Mouse (Mus musculus): Measurements from ENCODE around the gene Mprip. TPM values are rescaled to one million over a fixed set of nuclear protein-coding genes. Genes with fewer than 3 reads are reported as not detected.

Mprip gene
- polyA plus RNA-seq, 2 experiments, result 87.1 to 122 TPM

DNA sequence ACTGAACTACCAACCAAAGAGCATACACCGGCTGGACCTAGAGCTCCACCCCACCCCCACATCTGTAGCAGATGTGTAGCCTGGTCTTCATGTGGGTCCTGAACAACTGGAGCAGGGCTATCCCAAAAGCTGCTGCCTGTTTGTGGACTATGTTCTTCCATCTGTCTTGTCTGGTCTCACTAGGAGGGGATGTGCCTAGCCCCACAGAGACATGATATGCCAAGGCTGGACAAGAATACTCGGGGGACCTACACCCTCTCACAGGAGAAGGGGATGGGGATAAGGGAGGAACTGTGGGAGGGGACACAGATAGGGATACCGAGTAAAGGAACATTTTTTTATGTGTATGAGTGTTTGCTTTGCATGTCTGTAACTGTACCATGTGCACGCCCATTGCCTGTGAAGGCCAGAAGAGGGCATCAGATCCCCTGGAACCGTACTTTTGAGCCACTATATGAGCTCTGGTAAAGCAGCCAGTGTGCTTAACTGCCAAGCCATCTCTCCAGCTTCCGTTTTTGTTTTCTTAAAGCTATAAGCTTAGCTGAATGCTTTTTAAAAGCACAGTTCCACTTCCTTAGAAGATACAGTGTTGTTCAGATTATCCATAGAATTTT, 37.0 kb upstream of the Mprip start:
- Histone ChIP-seq H3K36me3 (ENCODE audit: control insufficient read depth, insufficient read depth, low read length) (no peaks in the 10 kb centered on the region), H3K4me1 (ENCODE audit: control insufficient read depth, insufficient read depth, low read length) (no peaks in the 10 kb centered on the region), H3K9ac (ENCODE audit: low read depth, low read length, severe bottlenecking) (no peak overlapping the region), H3K4me2 (replicated peaks; ENCODE audit: low read depth, low read length, severe bottlenecking) (no peak overlapping the region), H3K27ac (replicated peaks; ENCODE audit: low read depth, low read length) (no peak overlapping the region), H3K9me3 (ENCODE audit: control insufficient read depth, low read length) (no peaks in the 10 kb centered on the region), H3K4me3 (replicated peaks; ENCODE audit: low read length) (no peak overlapping the region), H3K27me3 (ENCODE audit: control insufficient read depth, insufficient read depth, low read length) (no peaks in the 10 kb centered on the region)
- DNase-seq (ENCODE audit: low spot score) (peak; percentile 76), ATAC-seq (ENCODE audit: low FRiP score, low read depth) (peak; percentile 63; the same call in 1 of the 2 replicates)
- no peak for TF ChIP-seq POLR2A (IDR thresholded peaks at IDR 0.05; ENCODE audit: borderline replicate concordance, extremely low read depth, insufficient read depth, insufficient read length)
- 43% methylated on average over 6 of the region's 6 CpGs for WGBS

DNA sequence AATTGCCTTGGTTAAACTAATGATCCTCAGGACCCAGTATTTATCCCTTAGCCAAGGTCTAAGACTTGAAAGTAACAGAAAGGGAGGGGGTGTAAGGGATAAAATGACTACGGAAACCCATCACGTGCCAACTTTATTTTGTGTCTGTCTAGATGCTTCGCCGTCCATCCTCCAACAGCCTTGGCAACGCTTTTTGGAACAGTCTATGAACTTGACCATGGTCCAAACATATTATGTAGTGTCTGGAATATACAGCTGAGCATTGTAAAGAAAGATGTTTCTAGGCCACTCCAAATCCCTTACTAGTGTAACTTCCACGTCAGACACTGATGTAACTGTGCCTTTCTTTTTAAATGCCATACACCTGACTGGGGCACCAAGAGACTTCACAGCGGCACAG, 34.9 kb upstream of the Mprip start:
- WGBS, result 79% methylated on average over 7 of the region's 7 CpGs
- DNase-seq (ENCODE audit: low spot score) (no peak), ATAC-seq (ENCODE audit: low FRiP score, low read depth) (no peak)

DNA sequence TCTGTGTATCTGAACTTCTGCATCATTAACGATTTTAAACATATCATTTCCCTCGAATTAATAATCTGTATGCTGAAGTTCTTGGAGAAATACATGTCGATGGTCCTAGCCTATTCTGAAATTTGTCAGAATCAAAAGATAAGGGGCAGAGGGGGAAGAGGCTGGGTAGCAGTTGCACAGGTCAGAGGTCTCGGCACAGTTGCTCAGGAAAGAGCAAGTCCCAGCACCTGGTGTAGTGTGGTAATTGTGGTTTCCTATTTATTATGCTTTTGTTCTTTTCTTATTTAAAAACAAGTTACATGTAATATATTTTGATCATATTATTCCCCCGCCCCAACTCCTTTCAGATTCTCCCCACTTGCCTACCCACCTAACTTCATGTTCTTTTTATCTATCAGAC, 32.9 kb upstream of the Mprip start:
- no peak for TF ChIP-seq POLR2A (IDR thresholded peaks at IDR 0.05; ENCODE audit: borderline replicate concordance, extremely low read depth, insufficient read depth, insufficient read length)
- Histone ChIP-seq H3K4me2 (replicated peaks; ENCODE audit: low read depth, low read length, severe bottlenecking) (no peak overlapping the region), H3K27me3 (ENCODE audit: control insufficient read depth, insufficient read depth, low read length) (no peaks in the 10 kb centered on the region), H3K27ac (replicated peaks; ENCODE audit: low read depth, low read length) (no peak overlapping the region), H3K4me1 (ENCODE audit: control insufficient read depth, insufficient read depth, low read length) (no peaks in the 10 kb centered on the region), H3K36me3 (ENCODE audit: control insufficient read depth, insufficient read depth, low read length) (no peaks in the 10 kb centered on the region), H3K9ac (ENCODE audit: low read depth, low read length, severe bottlenecking) (no peak overlapping the region), H3K4me3 (replicated peaks; ENCODE audit: low read length) (no peak overlapping the region), H3K9me3 (ENCODE audit: control insufficient read depth, low read length) (no peaks in the 10 kb centered on the region)
- DNase-seq (ENCODE audit: low spot score), result no peak
- no peak for ATAC-seq (ENCODE audit: low FRiP score, low read depth)
- 80% methylated on average over 5 of the region's 5 CpGs for WGBS

More for the DNA sequence above, 34.9 kb upstream of the Mprip start:
- Histone ChIP-seq H3K36me3 (ENCODE audit: control insufficient read depth, insufficient read depth, low read length) (no peaks in the 10 kb centered on the region), H3K27me3 (ENCODE audit: control insufficient read depth, insufficient read depth, low read length) (no peaks in the 10 kb centered on the region), H3K9ac (ENCODE audit: low read depth, low read length, severe bottlenecking) (no peak overlapping the region), H3K4me2 (replicated peaks; ENCODE audit: low read depth, low read length, severe bottlenecking) (no peak overlapping the region), H3K4me3 (replicated peaks; ENCODE audit: low read length) (no peak overlapping the region), H3K27ac (replicated peaks; ENCODE audit: low read depth, low read length) (no peak overlapping the region), H3K4me1 (ENCODE audit: control insufficient read depth, insufficient read depth, low read length) (no peaks in the 10 kb centered on the region), H3K9me3 (ENCODE audit: control insufficient read depth, low read length) (no peaks in the 10 kb centered on the region)
- TF ChIP-seq POLR2A (IDR thresholded peaks at IDR 0.05; ENCODE audit: borderline replicate concordance, extremely low read depth, insufficient read depth, insufficient read length), result no peak

DNA sequence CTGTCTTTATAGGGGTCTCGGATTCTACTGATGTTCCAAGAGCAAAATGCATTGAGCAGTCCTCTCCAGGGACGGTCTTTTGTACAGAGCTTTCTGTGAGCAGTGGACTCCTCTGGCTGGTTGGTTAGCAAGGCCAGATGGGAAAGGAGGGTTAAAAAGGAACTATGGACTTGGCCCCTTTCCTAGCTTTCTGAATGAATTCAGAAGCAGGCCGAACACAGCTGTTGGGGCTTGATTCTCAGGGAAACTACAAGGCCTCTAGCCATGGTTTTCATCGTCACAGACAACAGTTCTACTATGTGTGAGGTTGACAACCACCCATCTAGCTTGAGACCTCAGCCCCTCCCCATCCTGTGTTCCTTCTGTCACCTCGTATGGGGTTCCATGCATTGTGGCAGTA, 31.2 kb upstream of the Mprip start:
- Histone ChIP-seq H3K36me3 (ENCODE audit: control insufficient read depth, insufficient read depth, low read length) (no peaks in the 10 kb centered on the region), H3K9me3 (ENCODE audit: control insufficient read depth, low read length) (no peaks in the 10 kb centered on the region), H3K4me3 (replicated peaks; ENCODE audit: low read length) (no peak overlapping the region), H3K27ac (replicated peaks; ENCODE audit: low read depth, low read length) (no peak overlapping the region), H3K4me2 (replicated peaks; ENCODE audit: low read depth, low read length, severe bottlenecking) (no peak overlapping the region), H3K4me1 (ENCODE audit: control insufficient read depth, insufficient read depth, low read length) (no peaks in the 10 kb centered on the region), H3K9ac (ENCODE audit: low read depth, low read length, severe bottlenecking) (no peak overlapping the region), H3K27me3 (ENCODE audit: control insufficient read depth, insufficient read depth, low read length) (no peaks in the 10 kb centered on the region)
- TF ChIP-seq POLR2A (IDR thresholded peaks at IDR 0.05; ENCODE audit: borderline replicate concordance, extremely low read depth, insufficient read depth, insufficient read length), result no peak
- WGBS, result 69% methylated on average over 5 of the region's 5 CpGs
- DNase-seq (ENCODE audit: low spot score) (peak; percentile 47), ATAC-seq (ENCODE audit: low FRiP score, low read depth) (no peak)

DNA sequence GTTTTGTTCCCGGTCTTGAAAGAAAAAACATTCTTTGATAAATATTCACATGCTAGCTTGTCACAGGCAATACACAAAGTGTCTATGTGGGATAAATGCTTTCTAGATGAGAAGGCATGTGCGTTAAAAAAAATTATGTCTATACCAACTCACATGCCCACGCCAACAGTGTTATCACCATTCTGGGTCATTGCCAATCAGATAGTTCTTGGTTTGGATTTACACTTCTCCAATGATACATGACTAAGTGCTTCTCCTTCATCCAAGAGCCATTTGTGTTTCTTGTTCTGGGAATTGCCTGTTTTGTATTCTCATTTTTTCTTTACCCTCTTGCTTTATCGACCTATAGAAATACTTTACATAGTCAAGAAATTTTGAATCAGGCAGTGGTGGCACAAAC, 29.1 kb upstream of the Mprip start:
- WGBS, result 85% methylated on average over 4 of the region's 4 CpGs
- Histone ChIP-seq H3K4me1 (ENCODE audit: control insufficient read depth, insufficient read depth, low read length) (no peaks in the 10 kb centered on the region), H3K36me3 (ENCODE audit: control insufficient read depth, insufficient read depth, low read length) (no peaks in the 10 kb centered on the region), H3K4me3 (replicated peaks; ENCODE audit: low read length) (no peak overlapping the region), H3K9me3 (ENCODE audit: control insufficient read depth, low read length) (no peaks in the 10 kb centered on the region), H3K9ac (ENCODE audit: low read depth, low read length, severe bottlenecking) (no peak overlapping the region), H3K27ac (replicated peaks; ENCODE audit: low read depth, low read length) (no peak overlapping the region), H3K27me3 (ENCODE audit: control insufficient read depth, insufficient read depth, low read length) (no peaks in the 10 kb centered on the region), H3K4me2 (replicated peaks; ENCODE audit: low read depth, low read length, severe bottlenecking) (no peak overlapping the region)
- no peak for TF ChIP-seq POLR2A (IDR thresholded peaks at IDR 0.05; ENCODE audit: borderline replicate concordance, extremely low read depth, insufficient read depth, insufficient read length)
- ATAC-seq (ENCODE audit: low FRiP score, low read depth) (no peak), DNase-seq (ENCODE audit: low spot score) (no peak)
